Mouse (Mus musculus): ENCODE data around the gene Erf.

DNA sequence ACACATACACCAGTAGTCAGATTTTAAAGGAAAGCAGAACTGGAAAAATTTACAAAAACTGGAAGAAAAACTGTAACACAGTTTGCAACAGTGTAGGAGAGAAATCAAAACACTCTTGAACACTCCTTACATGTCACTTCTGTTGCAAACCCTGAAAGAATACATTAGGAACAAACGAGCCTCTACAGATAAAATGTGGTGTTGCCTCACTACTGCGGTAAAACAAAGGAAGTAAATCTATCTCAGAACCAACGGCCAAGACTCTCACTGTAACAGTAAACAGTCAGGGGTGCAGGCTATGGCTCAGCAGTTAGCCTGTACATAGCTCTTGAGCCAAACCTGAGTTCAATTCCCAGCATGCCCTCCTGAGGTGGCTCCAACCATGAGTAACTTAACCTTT lies 37.5 kb downstream of the Erf start:
- no peak for TF ChIP-seq CTCF (IDR thresholded peaks at IDR 0.05; ENCODE audit: low read depth, low read length)
- TF ChIP-seq POLR2A (IDR thresholded peaks at IDR 0.05; ENCODE audit: extremely low read depth, insufficient read depth, low read length), result no peak

Measured in liver, adult 2 months (tissue).